Mouse (Mus musculus): Measurements from ENCODE around the gene Pou2f1. TPM values are rescaled to one million over a fixed set of nuclear protein-coding genes. Genes with fewer than 3 reads are reported as not detected.

The Pou2f1 gene
- total RNA-seq, 2 experiments from 2014 or later = 7.7 to 8.3 TPM

Other genes starting within 250 kb of the Pou2f1 start
- gene Creg1, start 238.9 kb downstream of the Pou2f1 start, total RNA-seq (2021) = 10 to 100 TPM; 54.3 to 62.4 TPM
- under 1 TPM; 0.23 to 0.26 TPM for gene Cd247, start 214.0 kb downstream of the Pou2f1 start, total RNA-seq (2021)
- gene Dusp27, start 125.2 kb upstream of the Pou2f1 start, total RNA-seq (2021) = 10 to 100 TPM; 59.5 to 83.2 TPM
- not detected for gene Gpa33, start 127.6 kb upstream of the Pou2f1 start, total RNA-seq (2021)
- not detected for gene Mael, start 236.1 kb upstream of the Pou2f1 start, total RNA-seq (2021)

All from gastrocnemius, adult 18-20 months (tissue).